Mouse (Mus musculus): Measurements from ENCODE around the gene Pfkfb1.

Gene Pfkfb1

DNA sequence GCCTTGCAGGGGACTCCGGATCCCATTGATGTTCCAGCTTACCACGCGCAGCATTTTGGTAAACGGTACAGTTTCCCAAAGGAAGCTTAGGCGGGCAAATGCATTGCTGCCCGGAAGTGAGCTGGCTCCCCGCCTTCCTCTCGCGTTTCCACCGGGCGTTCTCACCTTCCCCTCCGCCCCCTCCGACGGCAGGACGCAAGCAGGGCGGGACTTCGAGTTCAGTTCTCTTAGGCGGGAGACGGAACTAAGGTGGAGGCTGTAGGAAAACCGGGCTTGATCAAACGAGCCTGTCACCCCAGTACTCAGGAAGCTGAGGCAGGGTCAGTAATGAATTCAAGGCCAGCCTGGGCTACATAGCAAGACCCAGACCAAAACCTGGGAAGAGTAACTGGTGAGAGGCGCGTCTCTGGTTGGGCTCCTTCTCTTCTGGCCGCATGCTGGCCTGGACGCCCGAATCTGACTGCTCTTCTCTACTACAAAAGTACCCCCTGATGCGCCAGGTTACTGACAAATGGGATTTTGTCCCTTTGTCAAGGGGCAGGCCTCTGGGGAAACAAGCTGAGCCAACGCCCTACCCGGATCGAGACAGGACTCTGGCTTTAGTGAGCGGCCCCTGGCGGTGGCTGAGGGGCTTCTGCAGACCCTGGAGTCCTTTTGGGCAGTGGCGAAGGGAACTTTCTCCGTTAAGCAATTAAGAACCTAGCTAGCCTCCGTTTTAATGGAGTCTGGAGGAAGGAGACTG, at the start of gene Pfkfb1:
Pfkfb1 (plus strand) TSS at position 207 of the 742 bp plus-strand sequence.
- peak; percentile 70 for DNase-seq (ENCODE audit: low read depth, low spot score)

DNA sequence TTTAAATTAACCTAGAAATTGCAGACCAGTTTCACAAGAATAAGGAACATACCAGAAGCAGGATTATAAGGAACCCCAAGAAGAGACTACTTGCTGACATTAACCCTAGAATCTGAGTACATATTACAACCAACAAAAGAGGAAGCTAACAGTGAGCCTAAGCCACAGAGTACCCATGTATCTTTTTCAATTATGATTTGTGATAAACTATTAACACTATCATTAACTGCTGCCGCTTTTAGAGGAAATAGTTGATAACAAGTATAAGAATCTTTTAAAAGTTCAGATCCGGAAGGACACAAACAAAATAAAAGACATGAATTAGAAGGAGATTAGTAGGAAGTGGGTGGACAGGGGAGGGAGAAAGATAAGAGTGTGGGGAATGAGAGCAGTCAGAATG, 47.9 kb upstream of the Pfkfb1 start:
- DNase-seq (ENCODE audit: low read depth, low spot score) = no peak

DNA sequence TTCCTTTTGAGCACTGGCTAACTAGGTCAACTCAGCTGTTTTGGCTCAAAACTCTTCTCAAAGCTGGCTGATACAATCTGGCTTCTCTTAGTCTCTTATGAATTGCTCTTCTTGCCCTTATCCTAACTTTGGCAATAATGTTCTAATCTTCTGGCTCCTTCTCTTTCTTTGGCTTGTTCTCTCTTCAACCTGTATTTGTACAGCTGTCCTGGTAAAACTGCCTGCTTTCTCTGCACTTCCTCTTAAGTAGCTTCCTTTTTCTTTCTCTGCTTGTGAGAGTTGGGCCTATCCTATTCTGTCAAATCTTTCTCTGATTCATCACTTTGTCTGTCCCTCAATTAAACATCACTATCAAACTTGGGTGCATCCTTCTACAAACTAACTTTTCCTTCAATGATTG, 46.3 kb upstream of the Pfkfb1 start:
- DNase-seq (ENCODE audit: low read depth, low spot score) = no peak

DNA sequence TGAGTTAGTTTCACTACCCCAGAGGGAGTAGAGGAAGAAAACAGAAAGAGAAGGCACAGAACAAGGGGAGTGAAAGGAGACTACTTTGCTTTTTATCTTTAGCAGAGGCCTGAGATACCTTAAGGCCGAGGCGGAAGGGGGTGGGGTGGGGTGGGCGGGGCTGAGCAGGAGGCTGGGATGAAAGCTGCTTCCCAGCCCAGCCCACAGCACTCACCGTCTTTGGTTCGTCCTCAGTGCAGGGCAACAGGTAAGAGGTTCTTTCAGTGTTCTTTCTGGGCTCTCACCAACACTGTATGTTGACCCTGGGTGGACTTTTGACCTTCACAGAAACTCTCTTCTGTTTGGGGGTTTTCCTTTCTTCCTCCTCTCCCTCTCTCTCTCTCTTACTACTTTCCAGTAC, 40.8 kb upstream of the Pfkfb1 start, which contains the start of gene Alas2:
Alas2 (plus strand) TSS at position 137 of the 400 bp plus-strand sequence.
- DNase-seq (ENCODE audit: low read depth, low spot score) = no peak

DNA sequence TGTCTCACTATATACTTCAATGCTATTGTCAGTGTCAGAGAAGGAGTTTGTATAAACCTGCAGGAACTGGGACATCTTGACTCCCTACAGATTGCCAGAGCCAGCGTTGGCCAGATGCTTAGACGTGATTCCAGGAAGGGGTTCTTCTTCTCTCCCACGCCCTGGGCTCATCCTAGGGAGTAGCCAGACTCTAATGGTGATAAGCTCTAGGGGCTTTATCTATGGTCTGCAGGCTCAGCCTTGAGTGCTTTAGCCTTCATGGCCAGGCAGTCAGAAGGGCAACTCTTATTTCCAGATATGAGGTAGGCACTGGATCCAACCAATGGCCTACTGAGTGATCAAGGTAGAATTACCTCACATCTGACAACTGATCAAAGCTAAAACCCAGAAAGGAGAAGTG, 38.4 kb upstream of the Pfkfb1 start:
- no peak for DNase-seq (ENCODE audit: low read depth, low spot score)

DNA sequence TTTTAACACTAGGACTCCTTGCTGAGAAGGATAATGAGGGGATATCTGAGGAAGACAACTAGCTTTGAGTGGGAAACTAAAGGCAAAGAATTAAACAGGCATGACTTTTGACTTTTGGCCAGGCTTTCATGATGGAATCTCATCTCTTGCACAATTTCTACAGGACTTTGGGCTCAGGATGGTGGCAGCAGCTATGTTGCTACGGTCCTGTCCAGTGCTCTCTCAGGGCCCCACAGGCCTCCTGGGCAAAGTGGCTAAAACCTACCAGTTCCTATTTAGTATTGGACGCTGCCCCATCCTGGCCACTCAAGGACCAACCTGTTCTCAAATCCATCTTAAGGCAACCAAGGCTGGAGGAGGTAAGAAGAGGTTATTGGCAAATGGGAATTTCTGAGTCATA, 36.0 kb upstream of the Pfkfb1 start:
- DNase-seq (ENCODE audit: low read depth, low spot score) = no peak

DNA sequence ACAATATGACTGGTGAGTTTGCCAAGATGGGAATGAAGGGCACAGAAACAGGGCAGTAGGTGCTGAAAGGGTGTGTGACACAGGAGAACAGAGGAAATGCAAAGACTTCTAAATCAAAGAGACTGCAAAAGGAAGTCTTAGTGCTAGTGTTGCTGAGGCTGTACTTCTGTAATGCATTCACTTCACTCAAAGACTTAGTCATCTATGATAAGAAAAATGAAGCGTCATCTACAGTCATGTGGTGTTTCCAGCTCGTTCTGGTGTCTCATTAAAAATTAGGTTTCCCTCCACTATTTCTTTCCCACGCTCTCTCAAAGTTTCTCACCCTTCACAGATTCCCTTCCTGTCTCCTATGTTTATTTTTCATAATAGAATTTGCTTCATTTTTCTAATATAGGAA, 34.0 kb upstream of the Pfkfb1 start:
- DNase-seq (ENCODE audit: low read depth, low spot score) = no peak

DNA sequence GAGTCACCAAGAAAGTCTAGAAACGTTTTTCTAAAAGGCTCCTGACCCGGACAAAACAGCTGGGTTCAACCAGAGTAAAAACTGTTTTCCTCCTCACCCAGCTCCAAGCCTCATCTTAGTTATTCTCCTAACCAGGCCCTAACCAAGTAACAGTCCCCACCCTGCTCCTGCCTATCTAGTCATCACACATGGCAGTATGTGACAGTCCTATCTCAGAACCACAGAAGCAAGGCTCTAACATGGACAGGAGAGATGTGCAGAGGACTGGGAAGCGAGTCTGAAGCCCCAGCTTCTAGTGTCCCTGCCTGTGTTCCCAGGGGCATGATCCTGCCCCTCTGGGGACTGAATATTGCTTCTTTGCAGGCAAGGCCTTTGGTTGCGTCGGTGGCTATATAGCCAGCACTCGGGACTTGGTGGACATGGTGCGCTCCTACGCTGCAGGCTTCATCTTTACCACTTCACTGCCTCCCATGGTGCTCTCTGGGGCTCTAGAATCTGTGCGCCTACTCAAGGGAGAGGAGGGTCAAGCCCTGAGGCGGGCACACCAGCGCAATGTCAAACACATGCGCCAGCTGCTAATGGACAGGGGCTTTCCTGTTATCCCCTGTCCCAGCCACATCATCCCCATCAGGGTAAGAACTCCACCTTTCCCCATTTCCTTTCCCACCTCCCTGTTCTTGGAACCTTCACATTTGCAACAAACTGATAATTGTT, 23.2 kb upstream of the Pfkfb1 start:
- no peak for DNase-seq (ENCODE audit: low read depth, low spot score)

DNA sequence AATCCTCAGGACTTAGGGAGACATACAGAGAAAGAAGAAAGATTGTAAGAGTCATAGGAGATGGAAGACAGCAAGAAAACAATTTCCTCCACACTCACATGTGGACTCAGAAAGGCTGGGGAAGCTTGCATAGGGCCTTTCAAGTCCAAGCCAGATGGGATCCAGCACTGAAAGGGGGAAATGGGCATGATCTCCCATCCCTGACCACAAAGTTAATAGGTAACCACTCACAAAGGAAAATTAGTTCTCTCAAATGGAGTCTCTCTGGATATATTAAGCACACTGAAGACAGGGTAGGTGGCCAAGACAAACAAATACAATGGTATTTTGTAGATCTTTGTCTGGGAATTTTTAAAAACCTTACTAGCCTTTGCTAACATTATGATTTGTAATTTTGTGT, 6.1 kb upstream of the Pfkfb1 start:
- no peak for DNase-seq (ENCODE audit: low read depth, low spot score)

DNA sequence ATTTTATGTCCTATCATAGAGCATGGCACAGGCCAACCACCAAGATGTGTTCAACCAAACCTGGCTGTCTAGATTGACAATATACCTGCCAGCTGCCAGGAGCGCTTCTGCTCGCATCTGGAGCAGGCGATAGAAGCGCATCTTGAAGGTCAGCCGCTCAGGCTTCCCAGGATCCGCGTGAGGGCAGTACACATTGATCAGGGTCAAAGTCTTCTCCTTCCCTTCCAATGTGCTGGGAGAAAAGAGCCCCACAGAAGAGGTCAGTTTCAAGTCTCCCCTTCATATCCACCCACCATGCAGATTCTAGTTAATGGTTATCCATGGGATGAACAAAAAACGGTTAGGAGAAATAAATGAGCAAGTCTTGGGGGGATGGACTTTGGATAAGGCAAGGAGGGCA, 2.9 kb upstream of the Pfkfb1 start:
- DNase-seq (ENCODE audit: low read depth, low spot score) = no peak

DNA sequence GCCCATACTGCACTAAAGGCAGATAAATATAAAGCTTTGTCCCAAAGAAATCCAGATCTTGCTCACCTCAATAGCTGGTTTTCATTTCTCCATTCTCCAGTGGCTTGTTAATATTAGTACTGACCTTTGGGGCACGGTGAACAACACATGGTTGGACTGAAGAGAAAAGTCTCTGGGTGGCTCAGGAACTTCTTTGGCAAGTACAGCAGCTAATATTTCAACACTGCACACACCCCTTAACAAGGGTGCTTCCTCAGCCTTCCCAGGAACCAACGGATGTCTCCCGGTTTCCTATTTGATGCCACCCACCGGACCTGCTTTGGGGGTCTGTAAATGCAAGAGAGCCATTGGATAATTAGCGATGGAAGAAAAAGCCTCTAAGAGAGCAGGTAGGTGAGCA, 1.7 kb downstream of the Pfkfb1 start, which contains the start of gene Apex2:
Apex2 (minus strand) TSS at position 173 of the 400 bp plus-strand sequence.
- DNase-seq (ENCODE audit: low read depth, low spot score) = no peak

DNA sequence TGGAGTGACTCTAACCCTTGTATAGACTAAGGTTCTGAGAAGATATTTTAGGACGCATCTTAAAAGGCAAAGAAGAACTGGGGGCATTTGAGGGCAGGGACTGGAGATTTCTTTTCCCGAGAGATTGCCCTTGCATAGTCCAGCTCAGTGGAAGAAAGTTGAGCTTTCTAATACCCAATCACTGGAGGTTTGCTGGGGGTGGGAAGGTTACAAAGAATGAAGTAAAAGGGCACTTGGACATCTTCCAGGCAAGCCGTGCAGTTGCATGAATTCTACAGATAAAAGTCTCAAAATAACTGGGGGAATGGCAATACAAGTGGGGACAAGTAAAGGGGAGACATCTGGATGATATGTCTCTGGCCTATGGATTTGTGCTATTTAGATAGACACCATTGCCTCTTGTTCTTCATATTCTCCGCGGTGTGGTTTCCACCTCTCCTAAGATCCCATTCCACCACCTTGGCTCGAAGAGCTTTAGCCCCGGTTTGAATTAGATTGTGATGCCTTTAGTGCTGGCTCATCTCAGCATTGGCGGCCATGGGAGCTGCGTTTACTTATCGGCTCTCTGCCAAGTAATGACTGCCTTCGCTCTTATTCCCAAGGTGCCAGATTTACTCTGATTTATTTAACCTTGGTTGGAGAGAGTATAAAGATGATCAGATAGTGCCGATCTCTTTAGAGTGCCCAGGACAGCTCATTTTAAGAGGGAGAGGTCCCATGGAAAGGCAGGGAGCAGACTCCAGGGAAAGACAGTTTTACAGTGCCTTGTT, 5.4 kb downstream of the Pfkfb1 start:
- no peak for DNase-seq (ENCODE audit: low read depth, low spot score)

DNA sequence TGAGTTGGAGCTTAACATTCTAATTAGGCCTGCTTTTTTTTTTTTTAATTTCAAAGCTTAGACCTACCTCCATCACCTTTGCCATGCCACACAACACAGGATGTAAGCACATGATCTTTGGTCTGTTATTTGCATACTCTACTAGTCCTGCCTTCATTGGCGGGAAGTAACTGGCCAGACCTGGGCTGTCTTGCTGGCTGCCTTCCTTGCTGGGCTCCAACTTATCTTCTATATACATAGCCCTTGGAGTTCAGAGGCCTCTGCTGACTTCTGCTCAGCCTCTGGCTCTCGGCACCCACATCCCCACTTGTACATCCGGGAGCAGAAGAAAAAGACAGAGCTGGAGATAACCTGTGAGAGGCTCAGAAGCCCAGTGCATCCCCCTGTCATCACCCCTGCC, 6.1 kb downstream of the Pfkfb1 start:
- DNase-seq (ENCODE audit: low read depth, low spot score) = no peak

DNA sequence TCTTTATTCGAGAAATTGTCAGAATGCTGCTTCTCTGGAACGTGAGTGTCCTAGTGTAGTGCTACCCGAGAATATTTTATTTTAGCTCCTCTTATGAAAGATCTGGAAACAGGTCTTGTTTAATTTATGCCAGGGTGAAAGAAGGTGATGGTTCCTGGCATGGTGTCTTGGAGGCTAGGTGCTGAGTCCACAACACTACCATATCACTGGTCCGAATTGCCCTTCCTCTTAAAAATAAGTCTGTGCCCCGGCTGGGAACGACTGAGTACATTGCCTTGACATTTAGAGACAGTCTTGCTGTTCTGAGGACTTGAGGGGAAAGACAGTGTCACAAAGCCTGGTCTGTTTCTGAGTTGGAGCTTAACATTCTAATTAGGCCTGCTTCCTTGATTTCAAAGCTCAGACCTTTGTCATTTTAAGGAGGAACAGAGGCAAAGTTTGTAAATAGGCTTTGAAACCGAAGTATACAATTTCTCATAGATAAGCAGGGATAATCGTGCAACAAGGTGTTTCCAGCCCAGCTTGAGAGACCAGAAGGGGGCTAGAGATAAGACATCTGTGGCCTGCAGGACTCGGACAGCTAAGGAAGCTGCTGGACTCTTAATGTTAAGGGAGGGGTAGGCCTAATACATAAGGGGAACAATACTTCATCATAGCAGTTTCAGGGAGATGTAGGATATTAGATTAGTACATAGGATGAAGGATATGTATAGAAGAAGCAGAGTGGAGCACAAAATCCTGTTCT, 7.2 kb downstream of the Pfkfb1 start:
- DNase-seq (ENCODE audit: low read depth, low spot score) = no peak

DNA sequence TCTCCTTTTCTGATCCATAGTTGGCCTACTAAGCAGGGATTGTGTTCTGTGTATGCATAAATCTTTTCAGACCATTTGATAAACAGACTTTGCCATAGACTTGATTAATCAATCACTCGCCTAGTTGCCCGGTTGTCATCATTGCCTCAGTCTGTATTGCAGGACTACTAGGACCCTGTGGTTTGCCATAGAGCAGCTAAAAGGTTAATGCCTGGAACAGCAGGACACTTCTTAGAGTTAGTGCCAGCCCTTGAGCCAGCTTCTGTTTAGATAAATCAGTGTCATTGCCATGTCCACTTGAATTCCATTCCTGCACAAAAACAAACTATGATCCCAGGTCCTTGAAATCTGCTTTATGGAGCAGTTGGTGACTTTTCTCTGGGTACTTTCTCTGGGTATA, 10.9 kb downstream of the Pfkfb1 start:
- DNase-seq (ENCODE audit: low read depth, low spot score) = no peak

DNA sequence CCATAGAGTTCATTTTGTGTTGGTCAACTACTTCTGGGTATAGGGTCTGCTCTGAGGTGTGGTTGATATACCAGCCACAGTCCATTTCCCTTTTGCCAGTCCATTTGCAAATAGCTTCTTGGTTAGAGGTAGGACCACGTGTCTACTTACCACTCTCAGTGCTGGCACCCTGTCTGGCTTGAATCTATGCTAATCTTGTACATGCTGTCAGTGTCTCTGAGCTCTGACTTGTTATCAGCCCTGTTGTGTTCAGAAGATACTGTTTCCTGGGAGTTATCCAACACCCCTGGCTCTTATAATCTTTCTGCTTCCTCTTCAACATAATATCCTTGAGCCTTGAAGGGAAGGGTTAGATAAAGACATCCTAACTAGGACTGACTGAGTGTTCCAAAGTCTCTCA, 48.4 kb downstream of the Pfkfb1 start:
- DNase-seq (ENCODE audit: low read depth, low spot score) = no peak

DNA sequence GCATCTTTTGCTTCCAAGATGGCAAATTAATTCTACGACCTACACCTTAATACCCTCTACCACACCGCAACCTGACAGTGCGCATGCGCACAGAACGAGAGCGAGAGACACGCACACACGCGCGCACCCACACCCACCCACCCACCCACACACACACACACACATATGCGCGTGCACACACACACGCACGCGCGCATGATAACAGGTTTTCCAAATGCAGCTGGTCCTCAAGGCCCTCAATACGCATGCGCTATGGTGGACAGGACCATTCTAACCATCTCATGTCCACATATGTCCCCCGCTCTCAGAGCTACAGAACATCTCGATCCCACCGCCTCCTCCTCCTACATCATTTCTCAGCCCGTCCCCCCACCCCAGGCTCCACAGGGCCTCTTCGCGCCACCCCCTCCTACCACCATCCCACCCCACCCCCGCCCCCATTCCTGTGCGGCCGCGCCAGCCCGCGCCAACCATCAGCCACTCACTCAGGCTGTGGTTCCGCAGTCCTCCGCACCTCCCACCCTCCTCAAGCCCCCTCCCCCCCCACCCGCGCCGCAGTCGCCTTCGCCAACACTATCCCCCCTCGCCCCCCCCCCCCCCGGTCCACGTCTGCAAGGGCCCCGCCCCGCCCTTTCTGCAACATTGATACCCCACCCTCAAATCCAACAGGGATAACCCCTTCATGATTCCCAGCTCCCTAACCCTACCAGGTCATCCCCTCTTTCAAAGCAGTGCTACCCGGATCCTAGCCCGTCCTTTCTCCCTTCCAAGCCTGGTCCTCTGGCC, 68.3 kb downstream of the Pfkfb1 start:
- DNase-seq (ENCODE audit: low read depth, low spot score) = peak; percentile 43

DNA sequence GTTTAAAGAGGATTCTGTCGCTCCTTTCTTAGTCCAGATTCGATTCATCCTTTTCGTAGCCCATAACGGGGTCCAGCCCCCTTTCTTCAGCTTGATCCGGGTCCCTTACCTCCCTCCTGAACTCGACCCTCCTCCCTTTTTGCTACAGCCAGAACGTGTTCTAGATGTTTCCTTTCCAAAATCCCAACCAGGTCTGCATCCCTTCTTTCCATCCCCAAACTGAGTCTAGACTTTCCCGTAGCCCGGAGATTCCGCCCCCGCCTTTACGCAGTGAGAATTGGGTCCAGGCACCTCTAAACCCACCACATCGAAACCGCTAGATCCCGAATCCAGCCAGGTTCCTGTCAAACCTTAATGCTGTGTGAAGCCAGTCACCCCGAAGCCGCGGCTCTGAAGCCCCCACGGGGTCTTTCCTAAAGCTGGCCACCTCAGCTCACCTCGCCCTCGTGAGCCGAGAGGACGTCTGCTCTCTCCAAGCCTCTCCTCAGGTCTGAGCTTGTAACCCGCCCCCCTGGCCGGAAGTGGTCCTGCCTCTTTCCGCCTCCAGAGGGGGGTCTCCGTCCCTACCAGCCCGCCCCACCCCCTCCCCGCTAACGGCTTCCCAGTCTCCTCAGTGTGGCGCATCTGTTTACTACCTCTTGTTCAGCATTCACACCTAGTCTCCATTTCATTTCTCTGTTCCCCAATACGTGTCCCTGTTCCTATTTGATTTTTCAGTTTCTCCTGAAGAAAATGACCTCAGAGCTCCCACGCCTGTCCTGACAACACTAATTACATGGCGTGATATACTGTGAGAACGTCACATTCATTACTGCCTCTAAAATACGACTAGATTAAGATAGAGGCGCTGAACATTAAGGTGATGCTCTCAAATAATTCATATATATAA, 69.1 kb downstream of the Pfkfb1 start, which contains the start of gene Tro:
Tro (minus strand) TSS at position 676 of the 889 bp plus-strand sequence.
- peak; percentile 17 for DNase-seq (ENCODE audit: low read depth, low spot score)

DNA sequence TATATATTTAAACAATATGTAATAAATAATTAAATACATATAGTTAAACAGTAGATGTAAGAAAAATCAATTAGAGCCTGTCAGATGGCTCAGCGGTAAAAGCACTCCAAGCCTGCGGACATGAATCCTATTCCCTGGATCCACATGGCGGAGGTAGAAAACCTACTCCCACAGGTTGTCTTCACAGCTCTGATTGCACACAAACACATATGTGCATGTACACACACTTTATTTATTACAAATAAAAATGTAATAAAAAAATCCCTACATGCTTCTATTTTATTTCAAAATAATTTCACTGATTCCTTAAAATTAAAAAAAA, 69.7 kb downstream of the Pfkfb1 start:
- no peak for DNase-seq (ENCODE audit: low read depth, low spot score)

DNA sequence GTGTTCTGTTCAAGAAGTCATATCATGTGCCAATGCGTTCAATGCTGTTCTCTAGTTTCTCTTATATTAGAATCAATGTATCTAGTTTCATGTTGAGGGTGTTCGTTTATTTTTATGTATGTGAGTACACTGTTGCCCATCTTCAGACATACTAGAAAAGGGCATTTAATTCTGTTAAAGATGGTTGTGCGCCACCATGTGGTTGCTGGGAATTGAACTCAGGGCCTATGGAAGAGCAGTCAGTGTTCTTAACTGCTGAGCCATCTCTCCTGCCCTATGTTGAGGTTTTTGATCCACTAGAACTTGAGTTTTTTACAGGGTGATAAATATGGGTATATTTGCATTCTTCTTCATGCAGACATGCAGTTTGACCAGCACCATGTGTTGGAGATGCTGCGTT, 74.8 kb downstream of the Pfkfb1 start:
- DNase-seq (ENCODE audit: low read depth, low spot score) = no peak
